Mouse (Mus musculus): Measurements from ENCODE around the gene Defa17.
"Not testable (repeated sequence)": the region's sequence is repeated elsewhere in the genome, so short reads cannot be mapped to it uniquely, and the experiment has no call there.

The Defa17 gene

GRCm38 (mm10) chr8:21655480-21655879 lies at the start of gene Defa17:
TSS of gene Defa17 (plus strand) at chr8:21655780.
- DNase-seq (ENCODE audit: low spot score in 2 of 2) = not testable (repeated sequence)

GRCm38 (mm10) chr8:21617883-21618282 lies 37.7 kb upstream of the Defa17 start, which contains the start of gene Defa26:
TSS of gene Defa26 (plus strand) at chr8:21618183.
- DNase-seq (ENCODE audit: low spot score in 2 of 2) = not testable (repeated sequence)

- DNase-seq (ENCODE audit: low spot score in 2 of 2) = not testable (repeated sequence)
These were observed 9.9 kb downstream of the Defa17 start, which contains the start of gene Defa34 for GRCm38 (mm10) chr8:21665497-21665896. TSS of gene Defa34 (plus strand) at chr8:21665797.

GRCm38 (mm10) chr8:21703545-21703944 lies 48.0 kb downstream of the Defa17 start, which contains the start of gene AY761184:
TSS of gene AY761184 (minus strand) at chr8:21703645.
- not testable (repeated sequence) for DNase-seq (ENCODE audit: low spot score in 2 of 2)
